Mouse (Mus musculus): ENCODE data around the gene Snx12.

DNA sequence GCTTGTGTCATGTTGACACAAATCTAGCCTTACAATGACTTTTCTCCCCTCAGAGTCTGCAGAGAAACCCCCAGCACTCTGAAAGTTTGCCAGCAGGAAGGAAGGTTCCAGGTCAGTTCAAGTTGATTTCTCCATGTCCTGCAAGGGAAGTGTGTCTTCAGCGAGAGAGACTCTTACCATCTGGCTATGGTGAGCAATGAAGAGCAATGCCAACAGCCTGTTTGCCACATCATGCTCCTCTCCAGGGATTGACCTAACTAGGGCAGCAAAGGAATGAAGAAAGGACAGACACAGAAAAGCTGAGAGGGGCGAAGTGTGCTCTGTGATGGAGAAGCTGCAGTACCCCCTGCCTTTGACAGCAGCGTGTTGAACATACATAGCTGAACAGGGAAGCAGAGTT is 59.8 kb downstream of the Snx12 start:
- TF ChIP-seq POLR2A (IDR thresholded peaks at IDR 0.05; ENCODE audit: borderline replicate concordance, extremely low read depth, insufficient read depth, insufficient read length, poor library complexity, severe bottlenecking): no peak
- no peak for TF ChIP-seq CTCF (IDR thresholded peaks at IDR 0.05; ENCODE audit: borderline replicate concordance, extremely low read depth, insufficient read depth, insufficient read length)
